Mouse (Mus musculus) myocyte (in vitro differentiated cells): ENCODE data around the gene Nfic.

ENCODE experiments used
- MYOD1 ChIP-seq, 3 experiments: IDR thresholded peaks; one replicate each; pipeline ENCODE4 v1.6.1; 2011; ENCODE audit warnings: control low read depth in 2 of 3, low read depth in 2 of 3, mild to moderate bottlenecking in 2 of 3, moderate library complexity in 1 of 3; ENCODE audit not compliant: insufficient read length in 2 of 3, control insufficient read depth in 1 of 3
- MYOG ChIP-seq, 3 experiments: IDR thresholded peaks; one replicate each; pipeline ENCODE4 v1.6.1; 2011; ENCODE audit warnings: control low read depth in 2 of 3, low read depth in 2 of 3, mild to moderate bottlenecking in 2 of 3; ENCODE audit not compliant: insufficient read length in 2 of 3, control insufficient read depth in 1 of 3, insufficient read depth in 1 of 3
- POLR2A ChIP-seq: IDR thresholded peaks from one replicate; pipeline ENCODE4 v1.6.1; 2011; ENCODE audit warnings: low read depth, mild to moderate bottlenecking, control low read depth, moderate library complexity; ENCODE audit not compliant: insufficient read length
- USF1 ChIP-seq: IDR thresholded peaks from one replicate; pipeline ENCODE4 v1.6.1; 2011; ENCODE audit warnings: low read depth, mild to moderate bottlenecking, control low read depth, moderate library complexity

DNA sequence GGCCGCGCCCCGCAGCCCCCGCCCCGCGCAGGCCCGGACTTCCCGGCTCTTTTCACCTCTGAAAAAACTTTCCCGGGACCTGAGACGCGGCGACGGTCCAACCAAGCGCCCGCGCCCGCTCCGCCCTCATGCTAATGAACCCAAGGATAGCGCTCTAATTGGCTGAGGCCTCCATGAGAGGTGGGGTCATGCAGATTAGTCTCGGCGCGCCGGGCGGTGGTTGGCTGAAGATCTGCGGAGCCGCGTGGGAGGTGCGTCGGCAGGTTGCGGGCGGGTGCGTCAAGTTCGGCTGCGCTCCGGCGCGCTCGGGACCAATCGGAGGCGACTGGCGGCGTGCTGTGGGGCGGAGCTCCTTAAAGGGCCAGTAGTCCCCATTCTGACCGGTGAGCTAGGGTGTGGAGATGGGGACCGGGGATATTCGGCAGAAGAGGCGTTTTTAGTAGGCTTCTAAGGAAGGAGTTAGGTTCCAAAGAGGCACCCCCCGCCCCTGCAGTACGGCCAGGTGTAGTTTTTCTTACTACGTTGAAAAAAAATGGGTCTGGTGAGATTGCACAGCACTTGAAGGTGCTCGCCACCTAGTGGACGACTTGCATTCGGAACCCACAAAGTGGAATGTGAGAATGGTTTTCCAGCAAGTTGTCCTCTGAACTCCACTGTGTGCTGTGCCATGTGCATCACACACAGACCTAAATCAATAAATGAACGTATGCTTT, 104.9 kb downstream of the Nfic start, which contains the start of gene Hmg20b:
- TF ChIP-seq MYOG (IDR thresholded peaks at IDR 0.05; ENCODE audit: control insufficient read depth in 1 of 3, insufficient read depth in 1 of 3, insufficient read length in 2 of 3, low read depth in 2 of 3) = no peak
- no peak for TF ChIP-seq MYOD1 (IDR thresholded peaks at IDR 0.05; ENCODE audit: control insufficient read depth in 1 of 3, insufficient read length in 2 of 3, low read depth in 2 of 3)
- peak; percentile 18 for TF ChIP-seq POLR2A
- no peak for TF ChIP-seq USF1
